Mouse (Mus musculus): ENCODE measurements around the gene Gatb. TPM values are rescaled to one million over a fixed set of nuclear protein-coding genes. Genes with fewer than 3 reads are reported as not detected.

The Gatb gene
- total and polyA plus RNA-seq, 2 experiments from 2014 or later, result 21.1 to 62.9 TPM

DNA sequence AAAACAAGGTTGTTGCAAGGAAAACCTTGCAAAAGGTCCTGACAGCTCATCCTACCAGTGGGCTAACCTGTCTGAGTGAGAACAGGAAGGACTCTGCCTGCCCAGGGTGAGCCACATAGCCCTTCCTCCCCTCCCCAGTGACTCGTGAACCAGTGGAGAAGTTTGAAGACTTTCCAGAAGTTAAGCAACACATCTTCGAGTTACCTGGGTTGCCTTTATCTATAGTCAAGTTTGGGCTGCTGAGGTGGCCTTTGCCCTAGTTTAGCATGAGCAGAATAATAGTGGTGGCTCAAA is 61.2 kb downstream of the Gatb start:
- Histone ChIP-seq H3K36me3 (ENCODE audit: insufficient read depth) (no peaks in the 10 kb centered on the region; the same call in 1 of the 2 replicates), H3K27me3 (ENCODE audit: insufficient read depth, low read length) (no peaks in the 10 kb centered on the region), H3K4me2 (ENCODE audit: low read depth) (no peak overlapping the region), H3K4me1 (ENCODE audit: insufficient read depth) (0 out of 2 replicates have a peak, but pooled peaks cover 5% of the 10 kb centered on the region), H3K27ac (ENCODE audit: low read depth, low read length) (no peak overlapping the region), H3K9ac (no peak overlapping the region), H3K9me3 (ENCODE audit: low read length) (no peaks in the 10 kb centered on the region), H3K4me3 (ENCODE audit: low read depth, low read length) (no peak overlapping the region)
- no peak for TF ChIP-seq CTCF (IDR thresholded peaks at IDR 0.05; ENCODE audit: low read depth)
- DNase-seq (no peak), ATAC-seq (no peak)
- WGBS, result 86% methylated on average over 2 of the region's 2 CpGs

- 91% methylated on average over 2 of the region's 2 CpGs for WGBS
- ATAC-seq (no peak), DNase-seq (no peak)
- TF ChIP-seq CTCF (IDR thresholded peaks at IDR 0.05; ENCODE audit: low read depth), result no peak
- Histone ChIP-seq H3K9me3 (ENCODE audit: low read length) (no peaks in the 10 kb centered on the region), H3K4me2 (ENCODE audit: low read depth) (no peak overlapping the region), H3K4me1 (ENCODE audit: insufficient read depth) (0 out of 2 replicates have a peak, but pooled peaks cover 5% of the 10 kb centered on the region), H3K9ac (no peak overlapping the region), H3K36me3 (ENCODE audit: insufficient read depth) (no peaks in the 10 kb centered on the region; the same call in 1 of the 2 replicates), H3K27me3 (ENCODE audit: insufficient read depth, low read length) (no peaks in the 10 kb centered on the region), H3K27ac (ENCODE audit: low read depth, low read length) (no peak overlapping the region), H3K4me3 (ENCODE audit: low read depth, low read length) (no peak overlapping the region)
Measured at GRCm38 (mm10) chr3:85635591-85635990, 61.7 kb downstream of the Gatb start.

DNA sequence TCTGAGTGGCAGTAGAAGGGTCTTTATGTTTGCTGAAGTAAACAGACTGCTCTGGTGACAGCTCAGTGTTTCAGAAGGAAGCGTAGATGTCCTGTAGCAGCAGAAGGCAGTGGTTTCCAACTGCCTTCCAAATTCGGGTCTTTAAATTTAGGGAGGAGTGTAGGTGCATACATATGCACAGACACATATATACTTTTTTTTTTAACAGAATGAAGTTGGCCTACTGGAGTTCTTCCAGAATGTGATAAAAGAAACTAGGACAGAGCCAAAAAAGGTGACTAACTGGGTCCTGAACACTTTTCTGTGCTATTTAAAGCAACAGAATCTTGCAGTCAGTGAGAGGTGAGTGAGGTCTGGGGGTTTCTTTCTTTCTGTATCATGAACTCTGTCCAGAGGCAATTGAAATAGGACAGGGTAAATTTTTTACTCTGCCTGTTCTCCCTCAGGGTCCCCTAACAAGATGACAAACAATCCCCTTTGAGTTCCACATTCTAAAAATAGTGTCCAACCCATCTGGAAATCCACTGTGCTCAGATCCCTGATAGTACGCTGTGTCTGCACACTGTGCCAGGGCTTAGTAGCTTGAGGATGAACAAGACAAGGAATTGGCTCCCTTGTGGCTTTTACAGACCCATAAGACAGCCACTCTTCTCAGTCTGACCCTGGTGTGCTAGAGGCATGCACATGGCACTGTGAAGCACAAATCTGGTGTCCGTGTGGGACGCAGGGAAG is 63.0 kb downstream of the Gatb start:
- Histone ChIP-seq H3K36me3 (ENCODE audit: insufficient read depth) (no peaks in the 10 kb centered on the region; the same call in 1 of the 2 replicates), H3K9ac (no peak overlapping the region), H3K9me3 (ENCODE audit: low read length) (no peaks in the 10 kb centered on the region), H3K4me2 (ENCODE audit: low read depth) (no peak overlapping the region), H3K4me3 (ENCODE audit: low read depth, low read length) (no peak overlapping the region), H3K27me3 (ENCODE audit: insufficient read depth, low read length) (no peaks in the 10 kb centered on the region), H3K27ac (ENCODE audit: low read depth, low read length) (no peak overlapping the region), H3K4me1 (ENCODE audit: insufficient read depth) (0 out of 2 replicates have a peak, but pooled peaks cover 5% of the 10 kb centered on the region)
- TF ChIP-seq CTCF (IDR thresholded peaks at IDR 0.05; ENCODE audit: low read depth), result no peak
- DNase-seq, result no peak
- 77% methylated on average over 5 of the region's 5 CpGs for WGBS
- ATAC-seq, result no peak

DNA sequence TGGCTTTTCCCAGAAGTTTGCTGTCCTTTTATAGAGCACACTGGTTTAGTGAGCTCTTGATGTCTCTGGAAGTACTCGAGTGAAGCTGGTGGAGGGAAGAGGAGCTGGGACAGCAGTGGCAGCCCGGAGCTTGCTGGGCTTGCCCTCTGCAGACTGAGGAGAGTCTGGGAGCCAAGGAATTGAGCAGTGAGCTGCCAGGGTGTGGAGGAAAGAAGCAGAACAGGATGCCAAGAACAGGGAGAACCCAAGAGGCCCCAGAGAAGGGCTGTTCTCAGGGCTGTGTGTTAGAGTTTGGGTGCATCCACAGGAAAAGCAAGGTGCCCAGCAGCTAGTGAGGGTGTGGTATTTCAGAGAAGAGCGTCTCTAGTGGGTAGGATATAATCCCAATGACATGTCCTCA is 67.8 kb downstream of the Gatb start:
- DNase-seq, result no peak
- ATAC-seq, result no peak
- Histone ChIP-seq H3K9me3 (ENCODE audit: low read length) (no peaks in the 10 kb centered on the region), H3K27me3 (ENCODE audit: insufficient read depth, low read length) (no peaks in the 10 kb centered on the region), H3K4me1 (ENCODE audit: insufficient read depth) (no peaks in the 10 kb centered on the region), H3K4me3 (ENCODE audit: low read depth, low read length) (no peak overlapping the region), H3K9ac (no peak overlapping the region), H3K36me3 (ENCODE audit: insufficient read depth) (no peaks in the 10 kb centered on the region; the same call in 1 of the 2 replicates), H3K27ac (ENCODE audit: low read depth, low read length) (no peak overlapping the region), H3K4me2 (ENCODE audit: low read depth) (no peak overlapping the region)
- no peak for TF ChIP-seq CTCF (IDR thresholded peaks at IDR 0.05; ENCODE audit: low read depth)
- 90% methylated on average over 3 of the region's 3 CpGs for whole genome bisulfite sequencing

- Histone ChIP-seq H3K27ac (ENCODE audit: low read depth, low read length) (no peak overlapping the region), H3K4me2 (ENCODE audit: low read depth) (no peak overlapping the region), H3K9me3 (ENCODE audit: low read length) (no peaks in the 10 kb centered on the region), H3K9ac (no peak overlapping the region), H3K27me3 (ENCODE audit: insufficient read depth, low read length) (no peaks in the 10 kb centered on the region), H3K36me3 (ENCODE audit: insufficient read depth) (no peaks in the 10 kb centered on the region), H3K4me1 (ENCODE audit: insufficient read depth) (no peaks in the 10 kb centered on the region), H3K4me3 (ENCODE audit: low read depth, low read length) (no peak overlapping the region)
- ATAC-seq, result no peak
- no peak for TF ChIP-seq CTCF (IDR thresholded peaks at IDR 0.05; ENCODE audit: low read depth)
- DNase-seq, result no peak
- WGBS, result 95% methylated on average over 3 of the region's 3 CpGs
Measured at GRCm38 (mm10) chr3:85644814-85645213, 70.9 kb downstream of the Gatb start.

GRCm38 (mm10) chr3:85645517-85646004 is 71.6 kb downstream of the Gatb start:
- H3K9me3 ChIP-seq (ENCODE audit: low read length), result no peaks in the 10 kb centered on the region
- no peak for TF ChIP-seq CTCF (IDR thresholded peaks at IDR 0.05; ENCODE audit: low read depth)
- DNase-seq (no peak), ATAC-seq (no peak)
- WGBS, result 81% methylated on average over 7 of the region's 7 CpGs
- no peak overlapping the region for H3K27ac ChIP-seq (ENCODE audit: low read depth, low read length)
- H3K4me2 ChIP-seq (ENCODE audit: low read depth), result no peak overlapping the region
- no peaks in the 10 kb centered on the region for H3K27me3 ChIP-seq (ENCODE audit: insufficient read depth, low read length)
- H3K4me1 ChIP-seq (ENCODE audit: insufficient read depth), result no peaks in the 10 kb centered on the region
- no peak overlapping the region for H3K4me3 ChIP-seq (ENCODE audit: low read depth, low read length)
- H3K9ac ChIP-seq, result no peak overlapping the region
- no peaks in the 10 kb centered on the region for H3K36me3 ChIP-seq (ENCODE audit: insufficient read depth)

DNA sequence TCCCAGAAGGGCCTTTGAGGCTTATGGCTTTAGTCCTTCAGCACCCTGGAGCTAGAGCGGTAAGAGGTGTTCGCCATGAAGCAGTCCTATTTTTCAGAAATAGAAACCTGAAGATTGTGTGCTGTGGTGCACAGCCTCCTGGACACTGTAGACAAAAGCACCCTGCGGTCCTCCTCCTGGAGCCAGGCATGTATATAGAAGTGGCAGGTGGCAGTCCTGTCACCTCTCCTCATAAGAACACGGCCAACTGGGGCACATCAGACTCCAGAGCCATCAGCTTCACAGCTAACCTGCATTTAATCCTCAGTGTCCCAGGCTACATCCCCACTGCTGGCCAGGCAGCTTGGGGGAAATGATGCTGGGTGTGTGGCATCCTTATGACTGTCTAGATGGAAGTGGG is 75.3 kb downstream of the Gatb start:
- H3K27me3 ChIP-seq (ENCODE audit: insufficient read depth, low read length), result no peaks in the 10 kb centered on the region
- H3K4me3 ChIP-seq (ENCODE audit: low read depth, low read length), result no peak overlapping the region
- H3K4me2 ChIP-seq (ENCODE audit: low read depth), result no peak overlapping the region
- ATAC-seq (no peak), DNase-seq (no peak)
- no peak overlapping the region for H3K27ac ChIP-seq (ENCODE audit: low read depth, low read length)
- H3K36me3 ChIP-seq (ENCODE audit: insufficient read depth), result no peaks in the 10 kb centered on the region
- H3K4me1 ChIP-seq (ENCODE audit: insufficient read depth), result peaks cover 11% of the 10 kb centered on the region
- TF ChIP-seq CTCF (IDR thresholded peaks at IDR 0.05; ENCODE audit: low read depth), result no peak
- H3K9me3 ChIP-seq (ENCODE audit: low read length), result no peaks in the 10 kb centered on the region
- WGBS, result 92% methylated on average over 4 of the region's 4 CpGs
- H3K9ac ChIP-seq, result no peak overlapping the region
